Mouse (Mus musculus) adrenal gland, adult 18-20 months (tissue): ENCODE results near the gene BC030867. TPM values are rescaled to one million over a fixed set of nuclear protein-coding genes. Genes with fewer than 3 reads are reported as not detected.
"Not testable (repeated sequence)": the region's sequence is repeated elsewhere in the genome, so short reads cannot be mapped to it uniquely, and the experiment has no call there.

Experiments used
- DNase-seq, 2 experiments: peaks; one replicate each; pipeline ENCODE4 v3.0.0; 2021 to 2022; ENCODE audit warnings: low spot score in 2 of 2
- total RNA-seq, 2 experiments: library from RNA; stranded (reverse); gene quantifications; 1 replicate in 1 of 2; 2 replicates in 1 of 2; pipeline ENCODE4 v1.2.3; 2021

Gene BC030867
- total RNA-seq, 2 experiments from 2014 or later, result 0.46 TPM; not detected in 1

- no peak for DNase-seq
Observed at GRCm38 (mm10) chr11:102246871-102247270, 1.8 kb upstream of the BC030867 start.

DNA sequence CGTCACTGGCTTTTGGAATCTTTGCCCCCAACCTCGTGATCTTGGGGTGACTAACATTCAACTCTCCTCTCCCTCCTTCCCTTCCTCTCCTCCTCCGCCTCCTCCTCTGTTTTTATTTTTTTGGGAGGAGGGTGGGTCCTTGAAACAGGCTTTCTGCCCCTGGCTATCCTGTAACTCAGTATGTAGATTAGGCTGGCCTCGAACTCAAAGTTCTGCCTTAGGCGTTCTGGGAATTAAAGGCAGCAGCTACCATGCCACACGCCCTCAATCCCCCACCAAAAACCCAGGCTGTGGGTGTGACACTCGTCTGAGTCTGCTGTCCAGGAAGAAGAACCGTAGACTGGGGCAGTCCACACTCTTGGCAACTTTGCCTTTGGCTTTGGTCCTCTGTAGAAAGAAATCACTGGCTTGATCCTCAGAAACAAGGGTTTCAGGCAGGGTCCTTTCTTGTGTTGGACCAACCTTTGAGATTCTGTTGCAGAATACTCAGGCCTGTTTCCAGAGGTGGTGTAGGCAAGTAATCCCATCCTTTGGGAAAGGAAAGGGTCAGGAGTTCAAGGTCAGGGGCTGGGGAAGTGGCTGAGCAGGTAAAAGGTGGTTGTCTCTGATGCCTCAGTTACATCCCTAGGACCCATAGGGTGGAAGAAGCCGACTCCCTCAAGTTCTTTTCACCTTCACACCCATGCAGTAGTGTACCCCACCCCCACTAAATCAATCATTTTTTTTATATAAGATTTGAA is 839 bp downstream of the BC030867 start:
- no peak for DNase-seq

DNA sequence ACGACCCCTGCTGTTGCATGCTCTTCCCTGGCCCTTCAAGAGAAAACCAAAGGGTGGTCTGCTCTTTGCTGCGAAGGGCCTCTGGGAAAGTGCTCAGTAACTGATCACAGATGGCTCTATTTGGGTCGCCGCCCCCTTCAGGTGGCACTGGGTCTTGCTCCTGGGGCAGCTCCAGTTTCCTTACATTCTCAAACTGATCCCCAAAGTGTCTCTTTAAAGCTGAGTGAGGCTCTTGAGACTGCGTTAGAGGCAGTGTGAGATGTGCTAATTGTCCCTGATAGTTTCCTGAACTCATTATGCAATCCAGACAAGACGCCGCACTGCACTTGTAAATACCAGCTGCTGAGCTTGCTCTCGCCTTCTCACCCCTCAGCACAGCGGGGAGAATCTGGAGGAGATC is 8.8 kb downstream of the BC030867 start:
- DNase-seq, result no peak

DNA sequence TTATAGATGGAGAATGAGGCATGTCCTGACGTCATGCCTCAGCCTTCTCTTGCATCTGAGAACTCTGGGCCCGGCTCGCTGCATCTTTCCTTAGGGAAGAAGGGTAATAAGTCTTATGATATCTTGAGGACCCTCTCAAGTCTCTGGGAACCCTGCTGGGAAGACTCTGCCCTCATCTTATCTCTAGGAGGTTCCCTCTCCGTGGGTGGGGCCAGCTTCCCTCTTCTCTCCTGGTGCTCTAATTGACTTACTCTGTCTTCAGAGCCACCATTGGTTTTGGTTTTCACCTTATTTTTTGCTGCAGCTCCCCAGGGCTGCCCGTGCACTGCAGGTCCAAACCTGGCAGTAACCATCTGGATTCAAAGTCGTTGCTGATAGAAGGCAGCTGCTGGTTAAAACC is 9.4 kb downstream of the BC030867 start:
- no peak for DNase-seq

DNA sequence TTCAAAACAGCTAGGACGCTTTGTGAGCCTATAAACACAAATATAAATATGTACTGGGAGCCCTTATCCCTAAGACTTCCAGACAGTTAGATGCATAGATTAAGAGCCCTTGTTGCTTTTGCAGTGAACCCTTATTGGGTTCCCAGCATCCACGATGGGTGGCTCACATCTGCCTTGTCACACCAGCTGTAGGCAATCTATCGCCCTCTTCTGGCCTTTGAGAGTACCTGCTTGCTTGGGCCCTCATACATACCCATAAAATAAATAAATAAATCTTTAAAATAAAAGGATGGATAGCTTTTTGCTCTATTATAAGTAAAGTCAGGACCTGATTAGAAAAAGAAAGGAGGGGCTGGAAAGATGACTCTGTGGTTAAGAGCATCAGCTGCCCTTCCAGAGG is 9.8 kb downstream of the BC030867 start:
- DNase-seq, result no peak

- no peak for DNase-seq
Observed at GRCm38 (mm10) chr11:102263211-102263610, 14.5 kb downstream of the BC030867 start.

DNA sequence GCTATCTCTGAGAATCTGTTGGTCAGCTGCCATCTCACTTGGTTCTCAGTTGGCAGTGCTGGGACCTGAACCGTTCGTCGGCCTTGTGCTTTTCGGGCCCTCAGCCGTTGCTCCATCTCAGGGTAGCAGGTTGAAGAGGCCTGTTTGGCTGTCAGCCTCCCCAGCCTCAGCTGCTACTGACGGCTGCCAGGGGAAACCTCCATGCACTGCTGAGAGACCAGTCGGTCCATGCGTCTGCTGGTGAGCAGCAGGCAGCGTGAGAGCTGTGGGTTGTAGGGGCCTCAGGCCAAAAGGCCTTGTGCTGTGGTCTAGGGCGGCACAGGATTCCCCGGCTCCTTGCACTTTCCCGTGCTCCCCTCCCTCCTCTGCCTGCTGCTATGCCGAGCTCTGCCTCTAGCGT is 17.1 kb downstream of the BC030867 start:
- DNase-seq, result no peak

DNA sequence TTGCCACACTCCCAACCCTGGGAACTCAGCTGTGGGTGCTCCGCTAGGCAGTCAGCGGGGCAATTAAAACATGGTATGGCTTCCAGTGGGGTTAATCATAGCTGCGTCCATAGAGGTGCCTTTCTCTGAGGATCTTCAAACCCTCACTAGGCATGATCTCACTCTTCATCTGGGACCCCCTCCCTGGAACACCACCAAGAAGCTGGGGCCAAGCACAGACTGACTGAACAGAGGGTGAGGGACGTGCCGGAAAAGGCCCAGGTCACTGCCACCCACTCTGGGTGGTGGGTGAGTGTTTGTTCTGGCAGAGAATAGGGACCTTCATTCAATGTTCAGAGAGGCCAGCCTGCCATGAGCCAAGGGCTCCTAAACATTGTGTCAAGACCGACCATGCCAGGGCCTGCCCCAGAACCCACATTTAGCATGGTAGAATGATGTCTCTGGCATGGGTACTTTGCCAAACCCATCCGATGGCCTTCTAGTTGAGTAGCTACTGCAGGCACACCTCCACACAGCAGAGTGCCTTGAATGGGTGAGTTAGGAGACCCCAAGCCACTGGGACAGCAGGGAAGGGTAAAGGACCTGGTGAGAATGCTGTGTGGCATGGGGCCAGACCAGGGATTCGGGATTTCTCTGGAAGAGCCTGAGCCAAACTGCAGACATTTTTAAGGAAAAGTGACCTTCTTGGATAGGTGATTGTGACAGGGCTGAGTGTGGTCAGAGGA is 18.1 kb downstream of the BC030867 start:
- no peak for DNase-seq

DNA sequence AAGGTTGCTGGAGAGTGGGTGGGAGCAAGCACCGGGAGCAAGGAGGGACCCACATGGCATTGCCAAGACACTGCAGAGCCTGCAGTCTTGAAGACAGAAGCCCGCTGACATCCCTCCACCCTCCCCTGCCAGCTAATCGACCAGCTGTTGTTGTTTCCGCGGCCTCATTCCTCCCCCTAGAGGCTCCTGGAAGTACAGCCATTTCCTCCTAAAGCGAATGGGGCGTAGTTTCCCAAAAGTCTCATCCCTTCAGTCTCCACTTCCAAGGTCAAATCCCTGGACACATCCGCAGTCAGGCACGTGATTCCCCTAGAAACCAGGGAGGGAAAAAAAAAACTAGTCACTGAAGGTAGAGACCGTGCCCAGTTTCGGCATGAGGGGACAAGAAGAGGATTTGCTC is 18.8 kb downstream of the BC030867 start:
- peak; percentile 59 to 60 for DNase-seq

GRCm38 (mm10) chr11:102268520-102269244 is 20.0 kb downstream of the BC030867 start, which contains the start of gene Asb16:
Gene Asb16 (plus strand): TSS chr11:102268743.
- no peak for DNase-seq

GRCm38 (mm10) chr11:102276411-102276915 is 27.8 kb downstream of the BC030867 start:
- DNase-seq, result no peak

GRCm38 (mm10) chr11:102277754-102278153 is 29.1 kb downstream of the BC030867 start:
- DNase-seq, result no peak

DNA sequence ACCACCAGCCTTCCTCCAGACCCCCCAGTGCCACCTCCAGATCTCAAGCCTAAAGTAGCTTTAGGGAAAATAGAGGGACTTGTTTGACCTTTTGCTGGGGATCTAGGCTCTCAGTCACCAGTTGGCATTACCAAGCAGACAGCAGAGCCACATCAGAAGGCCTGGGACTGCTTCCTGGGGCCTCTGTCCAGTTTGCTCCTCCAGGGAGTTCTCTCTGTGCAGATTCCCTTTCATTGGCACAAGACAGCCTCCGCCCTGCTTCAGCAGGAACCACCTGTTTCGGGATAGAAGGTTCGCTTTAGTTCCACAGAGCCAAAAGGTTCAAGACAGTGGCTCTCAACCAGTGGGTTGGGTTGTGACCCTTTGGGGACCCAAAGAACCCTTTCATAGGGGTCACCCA is 30.9 kb downstream of the BC030867 start:
- DNase-seq, result no peak

DNA sequence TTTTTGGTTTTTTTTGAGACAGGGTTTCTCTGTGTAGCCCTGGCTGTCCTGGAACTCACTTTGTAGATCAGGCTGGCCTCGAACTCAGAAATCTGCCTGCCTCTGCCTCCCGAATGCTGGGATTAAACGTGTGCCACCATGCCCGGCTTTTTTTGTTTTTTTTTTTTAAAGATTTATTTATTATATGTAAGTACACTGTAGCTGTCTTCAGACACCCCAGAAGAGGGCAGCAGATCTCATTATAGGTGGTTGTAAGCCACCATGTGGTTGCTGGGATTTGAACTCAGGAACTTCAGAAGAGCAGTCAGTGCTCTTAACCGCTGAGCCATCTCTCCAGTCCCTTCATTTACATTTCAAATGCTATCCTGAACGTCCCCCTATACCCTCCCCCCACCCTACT is 31.6 kb downstream of the BC030867 start:
- DNase-seq, result not testable (repeated sequence)

DNA sequence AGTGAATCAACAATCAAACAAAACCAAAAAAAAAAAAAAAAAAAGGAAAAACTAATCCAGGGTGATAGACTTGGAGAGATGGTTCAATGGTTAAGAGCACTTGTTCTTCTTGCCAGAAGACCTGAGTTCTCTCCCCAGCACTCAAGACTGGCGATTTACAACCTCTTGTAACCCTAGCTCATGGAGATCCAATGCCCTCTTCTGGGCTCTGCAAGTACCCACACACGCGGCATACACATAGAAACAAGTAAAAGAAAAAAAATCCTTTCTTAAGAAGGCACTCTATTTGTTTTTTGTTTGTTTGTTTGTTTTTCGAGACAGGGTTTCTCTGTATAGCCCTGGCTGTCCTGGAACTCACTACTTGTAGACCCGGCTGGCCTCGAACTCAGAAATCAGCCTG is 35.2 kb downstream of the BC030867 start:
- DNase-seq, result no peak

DNA sequence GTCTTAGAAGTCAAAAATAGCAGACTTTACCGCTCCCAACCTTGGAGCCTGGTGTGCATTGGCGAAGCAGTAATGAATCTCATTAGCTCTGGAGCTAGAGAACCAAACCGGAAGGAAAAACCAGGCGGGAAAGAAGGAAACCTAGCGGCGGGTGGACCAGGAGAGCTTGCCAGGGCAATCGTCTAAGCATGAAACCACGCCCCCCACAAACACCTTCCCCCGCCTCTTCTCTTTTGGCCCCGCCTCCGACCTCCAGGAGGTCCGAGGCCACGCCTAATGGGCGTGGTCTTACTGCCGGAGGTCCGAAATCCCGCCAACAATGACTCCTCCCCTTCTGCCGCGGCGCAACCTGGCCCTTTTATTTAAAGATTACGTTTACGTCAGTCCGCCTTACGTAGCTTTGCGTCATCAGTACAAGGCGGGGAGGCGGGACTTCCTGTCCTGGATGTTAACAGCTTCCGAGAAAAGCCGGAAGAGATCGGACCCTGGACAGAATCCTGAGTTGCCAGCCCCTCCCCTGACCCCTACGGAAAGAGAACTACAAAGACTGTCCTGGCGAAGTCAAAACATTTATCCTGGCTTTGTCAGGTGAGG is 35.9 kb downstream of the BC030867 start, which contains the start of gene Tmub2:
TSS of gene Tmub2 (plus strand) at position 431 of the 594 bp plus-strand sequence.
- DNase-seq, result peak; percentile 89 to 90

DNA sequence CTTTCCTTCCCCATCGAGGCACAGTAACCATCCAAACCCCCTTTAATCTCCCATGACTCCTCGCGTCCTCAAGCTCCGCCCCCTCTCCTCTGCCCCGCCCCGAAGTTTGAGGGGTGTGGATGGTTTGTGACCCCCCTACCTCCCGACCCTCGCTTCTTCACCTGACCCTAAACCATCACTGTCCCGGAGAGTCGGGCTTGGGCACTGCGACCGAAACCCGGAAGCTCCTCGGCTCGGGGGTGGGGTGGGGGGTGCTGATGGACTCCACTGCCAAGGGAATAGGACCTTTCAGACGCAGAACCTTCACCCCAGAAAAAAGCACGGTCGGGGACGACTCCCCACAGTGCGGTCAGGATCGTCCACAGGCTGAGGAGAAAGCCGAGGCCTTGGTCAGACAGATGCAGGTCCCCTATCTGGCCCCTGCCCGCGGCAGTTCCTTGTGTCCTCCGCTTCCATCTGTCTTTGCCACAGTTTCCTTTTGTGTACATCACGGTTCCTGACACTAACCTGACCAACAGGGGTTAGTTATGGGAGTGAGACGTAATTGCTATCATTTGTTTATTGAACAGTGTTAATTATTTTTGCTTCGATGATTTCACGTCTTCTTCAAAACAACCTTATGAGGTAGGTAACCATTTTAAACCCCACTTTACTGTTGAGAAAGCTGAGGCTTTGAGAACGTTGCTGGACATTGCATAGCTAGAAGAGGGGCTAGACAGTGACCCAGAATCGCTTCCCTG is 36.6 kb downstream of the BC030867 start:
- no peak for DNase-seq

GRCm38 (mm10) chr11:102287485-102287884 is 38.8 kb downstream of the BC030867 start:
- DNase-seq, result no peak

- DNase-seq, result no peak
Observed at GRCm38 (mm10) chr11:102288027-102288804, 39.5 kb downstream of the BC030867 start.

DNA sequence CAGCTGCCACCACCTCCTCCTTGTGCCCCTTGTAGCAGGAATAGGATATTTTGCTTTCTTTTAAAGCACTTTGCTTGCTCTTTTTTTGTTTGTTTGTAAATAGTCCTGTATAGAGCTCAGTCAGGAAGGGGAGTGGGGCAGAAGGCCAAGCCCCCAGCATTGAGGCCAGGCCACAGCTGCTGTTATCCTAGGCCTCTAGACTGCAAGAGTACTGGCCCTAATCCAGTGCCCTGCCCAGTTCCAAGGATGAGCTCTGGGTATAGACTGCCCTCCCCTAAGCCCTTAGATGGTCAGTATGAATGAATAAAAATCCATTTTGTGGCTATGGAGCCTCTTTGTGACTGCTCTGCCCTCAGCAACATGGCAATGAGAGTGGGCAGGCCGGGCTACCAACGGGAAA is 40.2 kb downstream of the BC030867 start:
- DNase-seq, result no peak
